Mouse (Mus musculus) forebrain, embryonic 16.5 days (tissue): ENCODE data around the gene Taf1c. TPM values are rescaled to one million over a fixed set of nuclear protein-coding genes. Genes with fewer than 3 reads are reported as not detected.

Experiments used
- ATAC-seq: fragments of 200-750 bp; cut with Nextera tagmentation; 2 replicates; pipeline ENCODE4 v1.8.0; 2017; ENCODE audit warnings: mild to moderate bottlenecking, moderate library complexity
- H3K27ac ChIP-seq: fragments of 300-500 bp; sonication (generic); 2 replicates; pipeline ENCODE4 v1.5.1; 2014; ENCODE audit warnings: low read length, control low read depth
- H3K27me3 ChIP-seq: fragments of 300-500 bp; sonication (generic); replicated peaks from 2 replicates; pipeline ENCODE4 v1.6.1; 2014; ENCODE audit warnings: low read length; ENCODE audit not compliant: control insufficient read depth, insufficient read depth
- H3K36me3 ChIP-seq: fragments of 300-500 bp; sonication (generic); 2 replicates; pipeline ENCODE4 v1.6.1; 2014; ENCODE audit not compliant: control insufficient read depth, insufficient read depth
- H3K4me1 ChIP-seq: fragments of 300-500 bp; sonication (generic); replicated peaks from 2 replicates; pipeline ENCODE4 v1.6.1; 2014; ENCODE audit warnings: low read length; ENCODE audit not compliant: control insufficient read depth, insufficient read depth
- H3K4me2 ChIP-seq: fragments of 300-500 bp; sonication (generic); 2 replicates; pipeline ENCODE4 v1.6.1; 2014; ENCODE audit warnings: mild to moderate bottlenecking, low read length, control low read depth
- H3K4me3 ChIP-seq: fragments of 300-500 bp; sonication (generic); replicated peaks from 2 replicates; pipeline ENCODE4 v1.5.1; 2014; ENCODE audit warnings: mild to moderate bottlenecking, low read length, control low read depth
- H3K9ac ChIP-seq: fragments of 300-500 bp; sonication (generic); replicated peaks from 2 replicates; pipeline ENCODE4 v1.6.1; 2014; ENCODE audit warnings: low read depth, low read length, control low read depth
- H3K9me3 ChIP-seq: fragments of 300-500 bp; sonication (generic); 2 replicates; pipeline ENCODE4 v1.6.1; 2016; ENCODE audit warnings: low read length; ENCODE audit not compliant: control insufficient read depth
- WGBS: fragments of 180-500 bp; shearing (Covaris S2); extraction: QIAGEN DNeasy Blood & Tissue Kit; methylation state at CpG from one replicate; pipeline ENCODE4 v1.1.7; 2014; 5-methylcytosine and 5-hydroxymethylcytosine counted together
- polyA plus RNA-seq: library from polyadenylated mRNA; unstranded; fragments of >200 nt; fragmentation: Nextera tagmentation; extraction: Ambion mirVana; gene quantifications from 2 replicates; pipeline ENCODE4 v1.2.1, GENCODE M21; 2015

The Taf1c gene
- polyA plus RNA-seq, 1 experiment from 2014 or later = 19.3 TPM

GRCm38 (mm10) chr8:119571135-119571534 is 33.9 kb downstream of the Taf1c start:
- no peak for ATAC-seq
- H3K9me3 ChIP-seq = no peaks in the 10 kb centered on the region
- no peak overlapping the region for H3K27ac ChIP-seq
- peaks cover 5% of the 10 kb centered on the region; the same call in 1 of the 2 replicates for H3K27me3 ChIP-seq
- H3K36me3 ChIP-seq = no peaks in the 10 kb centered on the region
- H3K4me1 ChIP-seq = peaks cover 13% of the 10 kb centered on the region
- no peak overlapping the region for H3K4me3 ChIP-seq
- H3K4me2 ChIP-seq = no peak overlapping the region
- WGBS = 87% methylated on average over 6 of the region's 6 CpGs
- no peak overlapping the region for H3K9ac ChIP-seq

- ATAC-seq = no peak
- Histone ChIP-seq H3K36me3 (peaks cover 8% of the 10 kb centered on the region; the same call in 1 of the 2 replicates), H3K9me3 (no peaks in the 10 kb centered on the region), H3K27me3 (no peaks in the 10 kb centered on the region), H3K27ac (no peak overlapping the region), H3K4me1 (peaks cover 13% of the 10 kb centered on the region), H3K9ac (no peak overlapping the region), H3K4me3 (no peak overlapping the region), H3K4me2 (no peak overlapping the region)
- 36% methylated on average over 4 of the region's 4 CpGs for WGBS
Observed at GRCm38 (mm10) chr8:119569881-119570280, 35.1 kb downstream of the Taf1c start.

GRCm38 (mm10) chr8:119568951-119569350 is 36.1 kb downstream of the Taf1c start:
- Histone ChIP-seq H3K4me2 (no peak overlapping the region), H3K9ac (no peak overlapping the region), H3K4me1 (peaks cover 10% of the 10 kb centered on the region), H3K36me3 (peaks cover 12% of the 10 kb centered on the region), H3K4me3 (no peak overlapping the region), H3K9me3 (no peaks in the 10 kb centered on the region), H3K27ac (no peak overlapping the region), H3K27me3 (no peaks in the 10 kb centered on the region)
- ATAC-seq = no peak
- WGBS = 77% methylated on average over 7 of the region's 7 CpGs

- Histone ChIP-seq H3K27me3 (no peaks in the 10 kb centered on the region), H3K4me3 (no peak overlapping the region), H3K36me3 (peaks cover 14% of the 10 kb centered on the region), H3K9me3 (no peaks in the 10 kb centered on the region), H3K27ac (no peak overlapping the region), H3K4me2 (no peak overlapping the region), H3K4me1 (peaks cover 3% of the 10 kb centered on the region), H3K9ac (no peak overlapping the region)
- no peak for ATAC-seq
- 89% methylated on average over 9 of the region's 9 CpGs for WGBS
Observed at GRCm38 (mm10) chr8:119568251-119568650, 36.8 kb downstream of the Taf1c start.

- no peaks in the 10 kb centered on the region for H3K4me1 ChIP-seq
- H3K4me3 ChIP-seq = no peak overlapping the region
- 85% methylated on average over 11 of the region's 11 CpGs for WGBS
- no peak overlapping the region for H3K27ac ChIP-seq
- no peaks in the 10 kb centered on the region for H3K27me3 ChIP-seq
- H3K9ac ChIP-seq = no peak overlapping the region
- ATAC-seq = no peak
- no peaks in the 10 kb centered on the region for H3K9me3 ChIP-seq
- H3K36me3 ChIP-seq = peaks cover 23% of the 10 kb centered on the region
- H3K4me2 ChIP-seq = no peak overlapping the region
Observed at GRCm38 (mm10) chr8:119566367-119566766, 38.7 kb downstream of the Taf1c start.

- Histone ChIP-seq H3K9me3 (no peaks in the 10 kb centered on the region), H3K4me3 (no peak overlapping the region), H3K4me1 (no peaks in the 10 kb centered on the region; the same call in 1 of the 2 replicates), H3K27me3 (no peaks in the 10 kb centered on the region), H3K36me3 (peaks cover 23% of the 10 kb centered on the region), H3K27ac (no peak overlapping the region), H3K9ac (no peak overlapping the region), H3K4me2 (no peak overlapping the region)
- ATAC-seq = no peak
- 94% methylated on average over 14 of the region's 14 CpGs for WGBS
Observed at GRCm38 (mm10) chr8:119563849-119564251, 41.2 kb downstream of the Taf1c start.

GRCm38 (mm10) chr8:119559402-119559720 is 45.7 kb downstream of the Taf1c start:
- Histone ChIP-seq H3K4me3 (no peak overlapping the region), H3K27me3 (no peaks in the 10 kb centered on the region), H3K9ac (no peak overlapping the region), H3K9me3 (no peaks in the 10 kb centered on the region), H3K27ac (no peak overlapping the region), H3K36me3 (peaks cover 13% of the 10 kb centered on the region), H3K4me1 (peaks cover 27% of the 10 kb centered on the region), H3K4me2 (no peak overlapping the region)
- 89% methylated on average over 6 of the region's 6 CpGs for WGBS
- no peak for ATAC-seq

- Histone ChIP-seq H3K36me3 (peaks cover 11% of the 10 kb centered on the region; the same call in 1 of the 2 replicates), H3K27me3 (no peaks in the 10 kb centered on the region), H3K4me3 (peak within 1 kb of the TSS; percentile 78), H3K4me2 (peak within 1 kb of the TSS; percentile 91), H3K27ac (peak within 1 kb of the TSS; percentile 92), H3K9ac (peak within 1 kb of the TSS; percentile 85), H3K4me1 (peaks cover 27% of the 10 kb centered on the region), H3K9me3 (no peaks in the 10 kb centered on the region)
- WGBS = 6% methylated on average over 63 of the region's 63 CpGs
- peak; percentile 96 for ATAC-seq
Observed at GRCm38 (mm10) chr8:119558603-119559401, 46.2 kb downstream of the Taf1c start, which contains the start of gene Mbtps1. TSS of gene Mbtps1 (minus strand) at chr8:119558735.

GRCm38 (mm10) chr8:119557821-119558602 is 47.0 kb downstream of the Taf1c start:
- H3K9me3 ChIP-seq = no peaks in the 10 kb centered on the region
- peaks cover 27% of the 10 kb centered on the region for H3K4me1 ChIP-seq
- ATAC-seq = peak; percentile 93
- peak overlapping the region; percentile 85 for H3K9ac ChIP-seq
- H3K27me3 ChIP-seq = no peaks in the 10 kb centered on the region
- 0 out of 2 replicates have a peak, but pooled peaks cover 7% of the 10 kb centered on the region for H3K36me3 ChIP-seq
- WGBS = under 1% methylated on average over 55 of the region's 55 CpGs
- peak overlapping the region; percentile 78 for H3K4me3 ChIP-seq
- H3K27ac ChIP-seq = peak overlapping the region; percentile 92
- H3K4me2 ChIP-seq = peak overlapping the region; percentile 91
